Mouse (Mus musculus) forebrain, embryonic 16.5 days (tissue): ENCODE results near the gene Slamf7. TPM values are rescaled to one million over a fixed set of nuclear protein-coding genes. Genes with fewer than 3 reads are reported as not detected.

Experiments
- ATAC-seq: fragments of 200-750 bp; cut with Nextera tagmentation; 2 replicates; pipeline ENCODE4 v1.8.0; 2017; ENCODE audit warnings: mild to moderate bottlenecking, moderate library complexity
- H3K27ac ChIP-seq: fragments of 300-500 bp; sonication (generic); 2 replicates; pipeline ENCODE4 v1.5.1; 2014; ENCODE audit warnings: low read length, control low read depth
- H3K27me3 ChIP-seq: fragments of 300-500 bp; sonication (generic); replicated peaks from 2 replicates; pipeline ENCODE4 v1.6.1; 2014; ENCODE audit warnings: low read length; ENCODE audit not compliant: control insufficient read depth, insufficient read depth
- H3K36me3 ChIP-seq: fragments of 300-500 bp; sonication (generic); 2 replicates; pipeline ENCODE4 v1.6.1; 2014; ENCODE audit not compliant: control insufficient read depth, insufficient read depth
- H3K4me1 ChIP-seq: fragments of 300-500 bp; sonication (generic); replicated peaks from 2 replicates; pipeline ENCODE4 v1.6.1; 2014; ENCODE audit warnings: low read length; ENCODE audit not compliant: control insufficient read depth, insufficient read depth
- H3K4me2 ChIP-seq: fragments of 300-500 bp; sonication (generic); 2 replicates; pipeline ENCODE4 v1.6.1; 2014; ENCODE audit warnings: mild to moderate bottlenecking, low read length, control low read depth
- H3K4me3 ChIP-seq: fragments of 300-500 bp; sonication (generic); replicated peaks from 2 replicates; pipeline ENCODE4 v1.5.1; 2014; ENCODE audit warnings: mild to moderate bottlenecking, low read length, control low read depth
- H3K9ac ChIP-seq: fragments of 300-500 bp; sonication (generic); replicated peaks from 2 replicates; pipeline ENCODE4 v1.6.1; 2014; ENCODE audit warnings: low read depth, low read length, control low read depth
- H3K9me3 ChIP-seq: fragments of 300-500 bp; sonication (generic); 2 replicates; pipeline ENCODE4 v1.6.1; 2016; ENCODE audit warnings: low read length; ENCODE audit not compliant: control insufficient read depth
- WGBS: fragments of 180-500 bp; shearing (Covaris S2); extraction: QIAGEN DNeasy Blood & Tissue Kit; methylation state at CpG from one replicate; pipeline ENCODE4 v1.1.7; 2014; 5-methylcytosine and 5-hydroxymethylcytosine counted together
- polyA plus RNA-seq: library from polyadenylated mRNA; unstranded; fragments of >200 nt; fragmentation: Nextera tagmentation; extraction: Ambion mirVana; gene quantifications from 2 replicates; pipeline ENCODE4 v1.2.1, GENCODE M21; 2015

Slamf7 gene
- polyA plus RNA-seq: not detected in 2 replicates

DNA sequence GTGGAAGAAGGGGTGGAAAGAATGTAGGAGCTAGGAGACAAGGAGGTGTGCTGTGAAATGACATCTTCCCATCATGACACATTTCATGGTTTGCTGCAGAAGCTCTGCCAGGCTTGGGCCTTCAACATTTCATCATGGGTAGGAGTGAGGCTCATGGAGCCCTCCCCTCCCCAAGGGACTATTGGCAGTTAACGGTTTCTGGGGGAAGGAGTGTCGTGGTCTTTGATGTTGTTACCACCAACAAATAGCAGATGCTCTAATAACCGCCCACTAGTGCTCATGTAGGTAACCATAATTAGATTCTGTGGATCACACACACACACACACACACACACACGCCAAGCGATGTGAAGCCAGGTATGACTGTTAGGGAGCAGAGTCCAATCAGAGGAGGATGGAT is at the start of gene Slamf7:
Slamf7 (minus strand) TSS at position 302 of the 400 bp plus-strand sequence.
- WGBS: 90% methylated on average over 5 of the region's 5 CpGs
- H3K9ac ChIP-seq: no peak within 1 kb of the TSS
- H3K4me3 ChIP-seq: no peak within 1 kb of the TSS
- no peak within 1 kb of the TSS for H3K27ac ChIP-seq
- no peaks in the 10 kb centered on the region for H3K9me3 ChIP-seq
- no peak for ATAC-seq
- no peaks in the 10 kb centered on the region for H3K27me3 ChIP-seq
- no peaks in the 10 kb centered on the region for H3K36me3 ChIP-seq
- H3K4me1 ChIP-seq: no peaks in the 10 kb centered on the region
- H3K4me2 ChIP-seq: no peak within 1 kb of the TSS

GRCm38 (mm10) chr1:171698983-171699382 is 46.1 kb upstream of the Slamf7 start:
- H3K4me1 ChIP-seq: no peaks in the 10 kb centered on the region
- ATAC-seq: no peak
- no peak overlapping the region for H3K4me2 ChIP-seq
- no peak overlapping the region for H3K4me3 ChIP-seq
- no peaks in the 10 kb centered on the region for H3K27me3 ChIP-seq
- no peak overlapping the region for H3K9ac ChIP-seq
- no peak overlapping the region for H3K27ac ChIP-seq
- WGBS: 21% methylated on average over 6 of the region's 6 CpGs
- H3K9me3 ChIP-seq: no peaks in the 10 kb centered on the region
- H3K36me3 ChIP-seq: no peaks in the 10 kb centered on the region

GRCm38 (mm10) chr1:171693918-171694317 is 41.1 kb upstream of the Slamf7 start:
- Histone ChIP-seq H3K27me3 (no peaks in the 10 kb centered on the region), H3K4me2 (no peak overlapping the region), H3K36me3 (no peaks in the 10 kb centered on the region), H3K9me3 (no peaks in the 10 kb centered on the region), H3K4me1 (no peaks in the 10 kb centered on the region), H3K4me3 (no peak overlapping the region), H3K27ac (no peak overlapping the region), H3K9ac (no peak overlapping the region)
- WGBS: 88% methylated on average over 1 of the region's 1 CpGs
- ATAC-seq: no peak

- Histone ChIP-seq H3K9me3 (no peaks in the 10 kb centered on the region), H3K4me2 (no peak overlapping the region), H3K36me3 (no peaks in the 10 kb centered on the region), H3K4me1 (no peaks in the 10 kb centered on the region), H3K4me3 (no peak overlapping the region), H3K27ac (no peak overlapping the region), H3K9ac (no peak overlapping the region), H3K27me3 (no peaks in the 10 kb centered on the region)
- no peak for ATAC-seq
- 91% methylated on average over 4 of the region's 4 CpGs for WGBS
These were observed 34.5 kb upstream of the Slamf7 start for GRCm38 (mm10) chr1:171687320-171687719.

GRCm38 (mm10) chr1:171684923-171685322 is 32.1 kb upstream of the Slamf7 start:
- no peak overlapping the region for H3K4me2 ChIP-seq
- no peaks in the 10 kb centered on the region for H3K4me1 ChIP-seq
- no peaks in the 10 kb centered on the region for H3K36me3 ChIP-seq
- no peak overlapping the region for H3K27ac ChIP-seq
- 92% methylated on average over 9 of the region's 9 CpGs for WGBS
- H3K4me3 ChIP-seq: no peak overlapping the region
- no peaks in the 10 kb centered on the region for H3K9me3 ChIP-seq
- no peak overlapping the region for H3K9ac ChIP-seq
- no peak for ATAC-seq
- H3K27me3 ChIP-seq: no peaks in the 10 kb centered on the region

DNA sequence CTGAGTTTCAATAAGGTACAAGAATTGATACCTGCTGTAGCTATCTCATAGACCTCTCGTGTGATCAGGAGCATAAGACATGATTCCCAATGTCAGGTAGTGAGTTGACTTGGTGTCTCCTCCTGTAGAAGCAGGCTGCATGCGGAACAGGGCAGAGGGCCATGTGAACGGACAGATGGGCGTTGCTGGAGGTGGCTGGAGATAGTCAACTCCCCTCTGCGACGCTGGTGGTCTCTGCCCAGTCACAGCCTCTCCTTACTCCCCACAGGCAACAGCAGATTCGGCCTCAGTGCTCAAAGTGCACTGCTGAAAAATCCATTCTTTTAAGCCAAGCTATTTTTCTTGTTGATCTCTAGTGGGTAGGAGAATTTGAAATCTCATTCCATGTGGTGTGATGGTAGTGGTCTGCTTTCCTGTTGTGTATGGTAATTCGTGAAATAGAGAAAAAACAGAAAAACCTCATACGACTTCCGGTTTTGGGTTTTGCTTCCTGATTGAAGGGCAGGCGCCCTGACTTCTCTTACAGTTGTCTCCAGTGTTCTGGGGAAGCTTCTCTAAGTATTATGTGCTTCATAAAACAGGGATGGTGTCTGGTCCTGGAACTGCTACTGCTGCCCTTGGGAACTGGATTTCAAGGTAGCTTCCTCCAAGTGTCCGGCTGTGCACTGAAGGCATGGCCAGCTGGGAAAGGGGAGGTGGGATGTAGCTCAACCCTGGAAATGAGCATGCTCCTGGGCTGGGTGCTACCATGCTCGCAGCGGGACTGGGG is 28.9 kb upstream of the Slamf7 start, which contains the start of gene Cd48:
Cd48 (plus strand) TSS at position 479 of the 769 bp plus-strand sequence.
- 88% methylated on average over 14 of the region's 14 CpGs for WGBS
- H3K36me3 ChIP-seq: no peaks in the 10 kb centered on the region
- ATAC-seq: no peak
- H3K9me3 ChIP-seq: no peaks in the 10 kb centered on the region
- H3K4me1 ChIP-seq: no peaks in the 10 kb centered on the region
- no peak within 1 kb of the TSS for H3K9ac ChIP-seq
- no peak within 1 kb of the TSS for H3K4me3 ChIP-seq
- H3K27ac ChIP-seq: no peak within 1 kb of the TSS
- no peaks in the 10 kb centered on the region for H3K27me3 ChIP-seq
- no peak within 1 kb of the TSS for H3K4me2 ChIP-seq

GRCm38 (mm10) chr1:171681009-171681408 is 28.2 kb upstream of the Slamf7 start:
- H3K4me1 ChIP-seq: no peaks in the 10 kb centered on the region

DNA sequence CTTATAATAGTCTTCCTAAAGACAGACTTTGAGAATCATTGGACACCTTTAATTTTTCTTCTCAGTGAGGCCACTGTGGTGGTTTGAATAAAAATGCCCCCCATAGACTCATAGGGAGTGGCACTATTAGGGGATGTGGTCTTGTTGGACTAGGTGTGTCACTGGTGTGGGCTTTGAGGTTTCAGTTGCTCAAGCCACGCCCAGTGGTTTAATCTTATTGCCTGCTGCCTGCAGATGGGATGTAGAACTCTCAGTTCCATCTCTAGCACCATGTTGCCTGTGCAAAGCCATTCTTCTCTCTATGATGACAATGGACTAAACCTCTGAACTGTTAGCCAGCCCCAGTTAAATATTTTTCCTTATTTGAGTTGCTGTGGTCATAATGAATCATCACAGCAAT is 24.9 kb upstream of the Slamf7 start:
- 76% methylated on average over 1 of the region's 1 CpGs for whole genome bisulfite sequencing
- no peak overlapping the region for H3K4me2 ChIP-seq
- no peak overlapping the region for H3K4me3 ChIP-seq
- H3K27me3 ChIP-seq: no peaks in the 10 kb centered on the region
- no peak overlapping the region for H3K27ac ChIP-seq
- no peak for ATAC-seq
- no peaks in the 10 kb centered on the region for H3K9me3 ChIP-seq
- H3K4me1 ChIP-seq: no peaks in the 10 kb centered on the region
- H3K9ac ChIP-seq: no peak overlapping the region
- H3K36me3 ChIP-seq: no peaks in the 10 kb centered on the region

More at GRCm38 (mm10) chr1:171681009-171681408, 28.2 kb upstream of the Slamf7 start:
- 91% methylated on average over 7 of the region's 7 CpGs for WGBS
- Histone ChIP-seq H3K27me3 (no peaks in the 10 kb centered on the region), H3K27ac (no peak overlapping the region), H3K4me3 (no peak overlapping the region), H3K36me3 (no peaks in the 10 kb centered on the region), H3K4me2 (no peak overlapping the region), H3K9ac (no peak overlapping the region), H3K9me3 (no peaks in the 10 kb centered on the region)
- no peak for ATAC-seq

- Histone ChIP-seq H3K9me3 (no peaks in the 10 kb centered on the region), H3K27me3 (no peaks in the 10 kb centered on the region), H3K36me3 (no peaks in the 10 kb centered on the region), H3K4me2 (no peak overlapping the region), H3K9ac (no peak overlapping the region), H3K27ac (no peak overlapping the region), H3K4me1 (no peaks in the 10 kb centered on the region), H3K4me3 (no peak overlapping the region)
- no peak for ATAC-seq
- WGBS: 69% methylated on average over 1 of the region's 1 CpGs
These were observed 21.6 kb upstream of the Slamf7 start for GRCm38 (mm10) chr1:171674467-171674866.
